Mouse (Mus musculus): ENCODE results near the gene Elk4. TPM values are rescaled to one million over a fixed set of nuclear protein-coding genes. Genes with fewer than 3 reads are reported as not detected.

The Elk4 gene
- total RNA-seq (2021) = 10 to 100 TPM; 69.6 to 76.1 TPM
- long read RNA-seq, experiment 1, full-length matches to known transcripts = 9 of 14 reads
- long read RNA-seq, experiment 1, partial matches to known transcripts = 0 of 14 reads
- long read RNA-seq, experiment 1, other reads (novel, unspliced or antisense) = 5 of 14 reads
- long read RNA-seq, experiment 2, full-length matches to known transcripts = 4 of 9 reads
- long read RNA-seq, experiment 2, partial matches to known transcripts = 0 of 9 reads
- long read RNA-seq, experiment 2, other reads (novel, unspliced or antisense) = 5 of 9 reads

DNA sequence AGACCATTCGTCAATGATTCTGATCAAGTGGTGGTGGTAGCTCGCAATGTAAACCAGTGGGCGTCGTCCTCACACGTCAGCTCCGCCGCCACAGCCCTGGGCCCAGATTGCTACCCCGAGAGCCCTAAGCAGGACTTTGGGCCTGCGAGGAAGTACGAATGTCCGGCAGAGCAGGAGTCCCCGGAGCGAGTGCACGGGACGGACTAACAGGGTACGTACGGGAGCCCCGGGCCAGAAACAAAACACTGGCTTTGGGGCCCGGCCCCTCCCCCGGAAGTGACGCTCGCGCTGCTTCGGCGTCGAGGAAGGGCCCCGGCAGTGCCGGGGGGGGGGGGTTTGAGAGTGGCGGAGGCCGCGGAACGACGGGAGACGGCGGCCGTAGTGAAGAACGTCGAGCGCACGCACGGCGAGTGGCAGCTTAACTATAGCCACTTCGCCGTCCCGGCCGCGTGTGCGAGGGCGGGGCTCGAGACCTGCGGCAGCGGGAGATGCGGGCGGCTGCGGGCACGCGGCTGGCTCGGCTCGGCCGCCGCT lies at the start of gene Elk4:
Elk4 (plus strand) TSS at position 326 of the 534 bp plus-strand sequence.
- peak; percentile 97 for DNase-seq
- Histone ChIP-seq H3K27ac (peak within 1 kb of the TSS; percentile 100), H3K4me3 (peak within 1 kb of the TSS; percentile 84)
- intact Hi-C loops (cut with DNase I) = no loop called here
- no peak for TF ChIP-seq CTCF (IDR thresholded peaks at IDR 0.05)

DNA sequence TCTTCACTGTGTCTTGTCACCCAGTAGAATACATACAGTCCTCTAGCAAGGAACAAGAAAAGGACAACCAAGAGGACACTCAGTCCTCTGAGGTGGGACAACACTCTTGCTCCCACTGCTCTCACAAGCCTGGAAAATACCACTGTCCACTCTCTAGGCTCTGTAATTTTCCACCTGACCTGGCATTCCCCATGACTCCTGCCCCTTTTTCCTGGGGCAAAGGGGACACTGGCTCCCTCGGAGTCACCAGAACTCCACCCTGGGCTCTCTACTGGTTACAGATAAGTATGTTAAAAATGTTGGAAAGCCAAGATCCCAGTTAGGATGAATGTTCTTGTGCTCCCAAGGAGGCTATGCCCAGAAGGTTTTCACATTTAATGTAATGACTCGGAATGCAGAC lies 46.4 kb upstream of the Elk4 start:
- intact Hi-C loops (cut with DNase I) = no loop called here
- no peak for TF ChIP-seq CTCF (IDR thresholded peaks at IDR 0.05)

DNA sequence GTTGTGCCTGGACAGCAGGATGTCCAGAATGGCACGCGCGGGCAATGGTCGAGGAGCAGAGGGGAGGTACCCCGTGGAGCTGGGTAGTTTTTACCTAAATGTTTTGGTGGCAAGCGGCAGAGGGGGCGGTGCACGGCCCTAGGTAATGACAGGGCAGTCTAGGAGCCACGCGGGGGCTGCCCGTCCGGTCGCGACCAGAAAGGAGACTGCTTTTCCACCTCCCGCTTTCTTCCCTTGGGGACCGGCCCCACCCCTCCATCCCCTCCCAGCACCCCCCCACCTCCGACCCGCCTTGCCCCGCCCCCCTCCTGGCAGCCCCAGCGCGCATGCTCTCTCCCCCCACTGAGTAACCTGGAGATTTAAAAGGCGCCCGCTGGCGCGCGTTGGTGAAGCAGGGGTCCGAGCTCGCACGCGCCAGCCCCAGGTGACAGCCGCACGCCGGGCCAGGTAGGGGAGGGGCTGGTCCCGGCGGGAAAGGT lies 44.8 kb upstream of the Elk4 start, which contains the start of gene Slc45a3:
Slc45a3 (plus strand) TSS at position 362 of the 479 bp plus-strand sequence.
- intact Hi-C loops (cut with DNase I) = no loop called here
- H3K4me3 ChIP-seq = peak within 1 kb of the TSS; percentile 85
- no peak for DNase-seq
- no peak for TF ChIP-seq CTCF (IDR thresholded peaks at IDR 0.05)
- peak within 1 kb of the TSS; percentile 53 for H3K27ac ChIP-seq

More for the DNA sequence above, 46.4 kb upstream of the Elk4 start:
- H3K4me3 ChIP-seq = no peak overlapping the region
- DNase-seq = no peak
- no peak overlapping the region for H3K27ac ChIP-seq

DNA sequence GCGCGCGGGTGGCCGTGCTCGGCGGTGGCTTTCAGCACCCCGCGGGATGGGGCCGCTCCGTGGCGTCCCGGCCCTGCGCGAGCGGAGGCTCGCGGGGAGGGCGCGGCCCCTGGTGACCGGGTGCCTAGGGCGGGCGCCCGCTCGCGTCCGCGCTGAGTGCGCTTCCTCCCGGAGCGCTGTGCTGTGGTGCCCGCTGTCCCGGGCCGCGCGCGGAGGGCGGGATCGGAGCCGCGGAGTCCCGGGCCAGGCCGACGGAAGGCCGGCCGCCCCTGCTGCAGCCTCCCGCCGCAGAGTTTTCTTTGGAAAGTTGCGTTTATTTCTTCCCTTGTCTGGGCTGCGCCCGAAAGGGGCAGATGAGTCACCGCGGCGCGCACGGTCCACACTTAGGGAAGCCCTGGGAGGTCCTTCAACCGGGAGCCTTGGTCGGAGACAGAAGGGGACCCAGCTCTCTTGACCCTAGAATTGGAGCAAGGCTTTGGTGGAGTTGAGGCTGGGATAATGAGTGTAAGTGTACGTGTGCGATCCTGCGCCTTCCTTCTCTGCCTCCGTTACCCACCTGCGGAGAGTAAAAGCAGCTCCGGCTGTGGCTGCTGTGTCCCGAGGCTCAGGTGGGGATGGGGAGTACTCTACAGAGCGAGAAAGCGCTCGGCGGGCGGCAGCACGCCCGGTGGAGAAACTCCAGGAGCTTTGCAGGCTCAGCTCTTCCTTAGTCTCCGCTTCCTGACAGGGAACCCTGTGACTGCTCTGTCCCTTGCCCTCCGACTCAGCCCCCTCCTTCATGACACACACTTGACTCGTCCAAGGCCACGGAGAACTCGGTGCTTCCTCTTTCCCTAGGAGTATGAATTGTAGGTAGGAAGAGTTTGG lies 44.1 kb upstream of the Elk4 start:
- no peak for TF ChIP-seq CTCF (IDR thresholded peaks at IDR 0.05)
- peak overlapping the region; percentile 53 for H3K27ac ChIP-seq
- peak overlapping the region; percentile 85 for H3K4me3 ChIP-seq
- intact Hi-C loops (cut with DNase I) = no loop called here
- peak; percentile 48 for DNase-seq

DNA sequence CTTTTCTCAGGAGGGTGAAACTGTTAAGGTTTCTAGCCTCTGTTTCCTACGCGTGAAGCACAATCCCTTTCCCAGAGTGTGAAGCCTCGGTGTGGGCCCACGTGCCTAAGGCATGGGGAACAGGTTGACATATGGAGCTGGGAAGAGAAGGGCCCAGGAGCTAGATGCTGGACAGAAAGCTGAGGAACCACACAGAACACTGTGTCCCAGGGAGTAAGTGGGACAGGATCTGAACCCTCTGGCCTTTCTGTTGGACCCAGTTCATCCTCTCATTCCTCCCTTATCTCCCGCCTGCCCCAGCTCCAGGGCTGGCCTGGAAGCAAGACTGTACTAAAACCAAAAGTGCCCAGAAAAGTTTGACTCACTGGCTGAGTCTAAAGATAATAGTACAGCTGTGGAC lies 43.3 kb upstream of the Elk4 start:
- no peak overlapping the region for H3K27ac ChIP-seq
- no peak for TF ChIP-seq CTCF (IDR thresholded peaks at IDR 0.05)
- DNase-seq = no peak
- H3K4me3 ChIP-seq = peak overlapping the region; percentile 85
- intact Hi-C loops (cut with DNase I) = no loop called here

DNA sequence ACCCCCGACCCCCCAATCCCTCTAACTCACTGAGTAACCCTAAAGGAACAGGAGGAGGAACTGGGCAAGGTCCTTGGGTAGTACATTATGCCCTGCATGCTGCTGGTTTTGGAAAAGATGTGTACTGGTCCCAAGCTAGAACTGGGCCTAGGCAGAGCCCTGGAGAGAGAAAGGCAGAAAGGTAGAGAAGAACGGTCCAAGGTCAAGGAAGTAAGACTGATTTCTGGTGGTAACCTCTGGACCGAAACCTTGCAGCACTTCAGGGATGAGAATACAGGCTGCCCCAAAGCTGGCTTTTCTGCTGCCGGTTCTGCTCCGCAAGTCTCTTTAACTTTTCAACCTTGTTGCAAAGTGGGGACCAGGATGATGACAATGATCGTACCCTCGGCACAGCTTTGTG lies 42.8 kb upstream of the Elk4 start:
- TF ChIP-seq CTCF (IDR thresholded peaks at IDR 0.05) = no peak
- Histone ChIP-seq H3K27ac (no peak overlapping the region), H3K4me3 (no peak overlapping the region)
- intact Hi-C loops (cut with DNase I) = no loop called here
- DNase-seq = no peak

DNA sequence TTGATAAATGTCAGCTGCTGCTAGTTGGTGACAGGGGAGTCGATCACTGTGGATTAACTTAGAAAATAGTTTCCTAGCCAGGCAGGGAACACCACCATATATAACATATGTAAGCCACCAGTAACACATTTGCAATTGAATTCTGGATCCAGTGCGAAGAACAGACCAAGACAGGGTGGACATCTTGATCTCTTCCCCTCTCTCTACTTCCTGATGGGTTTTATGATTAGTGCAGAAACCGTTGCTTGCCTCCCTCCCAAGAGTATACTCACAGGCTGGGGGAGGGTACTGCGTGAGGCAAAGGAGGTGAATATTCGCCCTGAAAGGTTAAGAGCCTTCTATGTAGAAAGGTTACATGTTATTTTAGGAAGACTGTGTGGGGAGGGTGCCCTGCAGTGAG lies 41.6 kb upstream of the Elk4 start:
- no peak for TF ChIP-seq CTCF (IDR thresholded peaks at IDR 0.05)
- Histone ChIP-seq H3K27ac (no peak overlapping the region), H3K4me3 (no peak overlapping the region)
- intact Hi-C loops (cut with DNase I) = no loop called here
- no peak for DNase-seq

DNA sequence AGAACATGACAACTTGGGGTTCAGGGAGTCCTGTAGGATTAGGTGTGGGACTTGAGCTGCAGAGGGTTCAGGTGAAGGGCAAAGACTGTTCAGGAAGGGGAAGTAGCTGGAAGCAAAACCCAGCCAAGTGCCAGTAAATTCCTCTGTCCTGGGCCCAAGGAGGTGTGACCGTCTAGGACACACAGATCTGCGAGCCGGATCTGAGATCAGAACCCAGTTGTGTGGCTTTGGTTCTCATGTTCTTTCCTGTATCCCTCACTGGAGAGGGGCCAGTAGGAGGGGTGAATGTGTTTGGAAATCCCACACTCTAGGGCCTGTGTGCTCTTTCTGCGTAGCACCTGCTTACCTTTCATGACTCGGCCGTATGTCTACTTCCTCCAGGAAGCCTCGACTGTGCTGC lies 40.1 kb upstream of the Elk4 start:
- TF ChIP-seq CTCF (IDR thresholded peaks at IDR 0.05) = no peak
- no peak for DNase-seq
- no peak overlapping the region for H3K27ac ChIP-seq
- no peak overlapping the region for H3K4me3 ChIP-seq
- intact Hi-C loops (cut with DNase I) = no loop called here

DNA sequence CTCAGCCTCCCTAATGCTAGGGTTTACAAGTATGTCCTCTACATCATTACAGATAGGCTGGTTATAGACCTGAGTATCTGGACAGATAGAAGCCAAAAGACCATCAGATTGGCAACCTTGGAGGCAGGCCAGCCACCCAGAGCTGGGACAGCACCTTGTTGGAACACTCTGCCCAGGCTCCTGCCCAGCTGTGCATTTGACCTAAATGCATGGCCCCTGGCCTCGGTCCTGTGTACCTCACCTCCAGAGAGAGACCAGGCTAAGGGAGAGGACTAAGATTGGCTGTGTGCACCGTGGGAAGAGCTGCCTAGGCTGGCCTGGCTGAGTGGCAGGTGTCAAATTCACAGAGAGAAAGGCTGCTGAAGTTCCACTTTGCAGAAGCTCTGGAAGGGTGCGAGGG lies 38.9 kb upstream of the Elk4 start:
- intact Hi-C loops (cut with DNase I) = no loop called here
- Histone ChIP-seq H3K4me3 (no peak overlapping the region), H3K27ac (peak overlapping the region; percentile 24)
- DNase-seq = no peak
- TF ChIP-seq CTCF (IDR thresholded peaks at IDR 0.05) = no peak

DNA sequence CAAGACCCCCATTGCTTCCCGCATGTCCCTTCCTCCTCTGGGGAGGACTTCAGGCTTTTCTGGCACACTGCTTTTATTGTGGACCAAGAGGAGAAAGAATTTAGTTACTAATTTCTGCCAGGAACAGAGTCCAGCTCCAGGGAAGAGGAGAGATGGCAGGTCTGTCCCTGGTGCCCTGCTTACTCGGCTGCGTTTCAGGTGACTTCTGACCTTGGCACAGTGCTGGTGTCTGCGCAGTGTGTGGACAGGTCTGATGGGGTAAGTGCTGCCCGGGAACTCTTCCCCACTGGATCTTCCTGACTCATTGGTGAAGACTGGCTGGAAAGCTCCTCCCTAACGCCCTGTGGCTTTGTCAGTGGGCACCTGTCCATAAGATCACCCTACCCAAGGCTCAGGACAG lies 38.4 kb upstream of the Elk4 start:
- Histone ChIP-seq H3K4me3 (no peak overlapping the region), H3K27ac (peak overlapping the region; percentile 24)
- no peak for DNase-seq
- TF ChIP-seq CTCF (IDR thresholded peaks at IDR 0.05) = no peak
- intact Hi-C loops (cut with DNase I) = no loop called here

DNA sequence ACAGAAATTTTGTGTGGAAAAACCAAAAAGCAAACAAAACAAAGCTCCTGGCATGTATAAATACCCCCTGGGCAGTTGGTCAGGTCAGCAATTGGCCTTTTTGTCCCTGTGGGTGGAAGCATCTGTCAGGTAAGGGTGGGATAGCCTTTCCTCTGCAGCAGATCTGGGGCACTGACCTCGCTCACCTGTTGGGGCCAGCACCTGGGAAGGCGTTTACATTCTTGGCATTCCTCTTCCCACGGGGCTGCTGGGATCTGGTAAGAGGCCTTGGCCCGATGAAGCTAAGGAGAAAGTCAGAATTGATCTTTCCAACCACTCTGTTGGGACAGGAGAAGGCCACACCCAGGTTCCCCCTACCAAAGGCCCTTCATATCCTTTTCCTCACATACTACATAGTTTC lies 37.6 kb upstream of the Elk4 start:
- no peak for TF ChIP-seq CTCF (IDR thresholded peaks at IDR 0.05)
- DNase-seq = no peak
- Histone ChIP-seq H3K27ac (no peak overlapping the region), H3K4me3 (no peak overlapping the region)
- intact Hi-C loops (cut with DNase I) = no loop called here

DNA sequence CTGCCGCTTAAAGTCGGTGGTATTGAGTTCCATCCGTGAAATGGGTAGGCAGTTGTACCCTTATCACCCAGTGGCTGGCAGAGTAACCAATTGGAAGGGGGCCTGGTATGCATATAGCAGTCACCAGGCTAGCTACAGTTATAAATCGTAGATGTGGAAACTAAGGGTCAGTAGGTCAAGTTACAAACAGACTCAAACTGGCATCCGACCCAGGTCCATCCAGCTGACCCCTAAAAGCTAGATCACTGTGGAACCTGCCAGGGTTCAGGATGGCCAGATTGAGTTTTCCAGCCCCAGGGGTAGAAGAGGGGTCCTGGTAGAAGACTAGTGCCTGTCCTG lies 37.1 kb upstream of the Elk4 start:
- Histone ChIP-seq H3K27ac (no peak overlapping the region), H3K4me3 (no peak overlapping the region)
- DNase-seq = no peak
- TF ChIP-seq CTCF (IDR thresholded peaks at IDR 0.05) = no peak
- intact Hi-C loops (cut with DNase I) = no loop called here
